Mouse (Mus musculus) urinary bladder, postnatal 0 days (tissue): ENCODE results near the gene Gm11007. TPM values are rescaled to one million over a fixed set of nuclear protein-coding genes. Genes with fewer than 3 reads are reported as not detected.

Source experiments
- polyA plus RNA-seq: library from polyadenylated mRNA; unstranded; fragments of >200 nt; fragmentation: Nextera tagmentation; extraction: Ambion mirVana; gene quantifications from 2 replicates; pipeline ENCODE4 v1.2.1, GENCODE M21; 2015

The Gm11007 gene
- not detected in 2 replicates for polyA plus RNA-seq

GRCm38 (mm10) chr2:175643678-175644077 is at the start of gene Gm11007:
TSS of gene Gm11007 (plus strand) at chr2:175643978.

Other genes starting within 250 kb of the Gm11007 start
- 21.6 and 26.3 TPM in 2 replicates for gene Gm4724, start 208.2 kb upstream of the Gm11007 start, polyA plus RNA-seq
- 7.8 and 9.7 TPM in 2 replicates for gene Zfp965, start 174.0 kb upstream of the Gm11007 start, polyA plus RNA-seq
- gene Zfp969, start 59.7 kb downstream of the Gm11007 start, polyA plus RNA-seq = 50.1 and 51.3 TPM in 2 replicates
- gene Gm2007, start 97.6 kb downstream of the Gm11007 start, polyA plus RNA-seq = not detected in 2 replicates
- 1.6 and 2.7 TPM in 2 replicates for gene Gm14288, start 157.1 kb downstream of the Gm11007 start, polyA plus RNA-seq
- gene Gm6710, start 225.2 kb downstream of the Gm11007 start, polyA plus RNA-seq = 21.3 and 24.2 TPM in 2 replicates